8 mouse cellular contexts compared by ENCODE assay signal in the genomic region with DNA sequence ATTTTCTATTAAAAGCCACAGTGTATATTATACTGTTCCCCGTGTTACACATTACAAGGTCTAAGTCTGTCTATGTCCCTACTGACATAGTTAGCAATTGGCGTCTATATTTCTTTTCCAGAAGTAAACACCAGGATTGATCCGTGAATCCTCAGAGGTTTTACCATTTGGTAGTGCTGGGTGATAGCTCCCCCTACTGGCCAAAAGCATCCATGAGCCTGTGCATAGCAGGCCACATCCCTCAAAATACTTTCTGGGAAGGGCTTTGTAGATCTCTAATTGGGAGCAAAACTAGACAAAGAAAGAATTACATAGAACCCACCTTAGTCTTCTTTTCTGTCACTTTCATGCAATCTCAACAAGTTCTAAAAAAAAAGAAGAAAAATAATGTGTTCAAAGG. TPM values are rescaled to one million over a fixed set of nuclear protein-coding genes. Genes with fewer than 3 reads are reported as not detected.
DNase-seq lines count a peak whose midpoint lies in the region; ATAC-seq and TF ChIP-seq lines count a peak whose summit lies in the region.
"Had no signal": no experiment of that assay in that cellular context is flagged by ENCODE, and none has a peak within 500 bp of the region (broad histone marks: within the 10 kb centered on the region; RNA-seq: fewer than 3 reads in every experiment).

No protein-coding gene starts in this region.

- TF ChIP-seq CTCF in G1E (IDR thresholded peaks at IDR 0.05; ENCODE audit: low read depth, low read length): peak; percentile 50
- TF ChIP-seq CTCF in hindbrain, postnatal 0 days (IDR thresholded peaks at IDR 0.05; ENCODE audit: low read depth): peak; percentile 77

- H3K9ac ChIP-seq in hindbrain, postnatal 0 days (replicated peaks; ENCODE audit: low read length): no peak overlapping the region
- H3K9ac ChIP-seq: limb, embryonic 13.5 days had no signal

- H3K27me3 ChIP-seq in G1E (ENCODE audit: insufficient read depth, low read length): no peaks in the 10 kb centered on the region
- no peaks in the 10 kb centered on the region for H3K27me3 ChIP-seq in hindbrain, postnatal 0 days (ENCODE audit: insufficient read depth, low read length)
- H3K27me3 ChIP-seq: limb, embryonic 13.5 days had no signal

- no peaks in the 10 kb centered on the region for H3K36me3 ChIP-seq in G1E (replicated peaks)
- H3K36me3 ChIP-seq in hindbrain, postnatal 0 days (ENCODE audit: insufficient read depth, low read length): no peaks in the 10 kb centered on the region
- H3K36me3 ChIP-seq: limb, embryonic 13.5 days had no signal

- H3K4me3 ChIP-seq in G1E (ENCODE audit: low read depth, low read length): no peak overlapping the region
- H3K4me3 ChIP-seq in hindbrain, postnatal 0 days (ENCODE audit: low read length): no peak overlapping the region
- H3K4me3 ChIP-seq: limb, embryonic 13.5 days had no signal

- no peaks in the 10 kb centered on the region for H3K4me1 ChIP-seq in G1E (ENCODE audit: insufficient read depth, low read depth, low read length)
- H3K4me1 ChIP-seq in hindbrain, postnatal 0 days (ENCODE audit: insufficient read depth, low read length): no peaks in the 10 kb centered on the region
- H3K4me1 ChIP-seq: limb, embryonic 13.5 days had no signal

- no peak overlapping the region for H3K27ac ChIP-seq in hindbrain, postnatal 0 days
- H3K27ac ChIP-seq: limb, embryonic 13.5 days had no signal

- 16% methylated on average over 3 of the region's 3 CpGs for WGBS in hindbrain, postnatal 0 days

- DNase-seq in G1E (ENCODE audit: low spot score): no peak
- DNase-seq in adrenal gland, adult 2 months: peak; percentile 48
- peak; percentile 70 for DNase-seq in hindbrain, postnatal 0 days (ENCODE audit: low spot score)
- DNase-seq in layer of hippocampus, postnatal 25 days (ENCODE audit: extremely low spot score in 1 of 2, low spot score in 1 of 2): peak; percentile 22 to 67
- DNase-seq in spleen, adult 18-20 months: peak; percentile 7 to 66

- no peak overlapping the region for H3K4me2 ChIP-seq in hindbrain, postnatal 0 days (ENCODE audit: low read depth, low read length)
- H3K4me2 ChIP-seq: limb, embryonic 13.5 days had no signal

- no peaks in the 10 kb centered on the region for H3K9me3 ChIP-seq in G1E (replicated peaks)
- H3K9me3 ChIP-seq in hindbrain, postnatal 0 days (ENCODE audit: low read length): no peaks in the 10 kb centered on the region
- H3K9me3 ChIP-seq: limb, embryonic 13.5 days had no signal

- ATAC-seq in G1E (ENCODE audit: extremely low read depth, insufficient number of reproducible peaks, low FRiP score, poor library complexity, severe bottlenecking): no peak
- ATAC-seq in erythroblast, adult 5-6 weeks (replicated peaks; ENCODE audit: low FRiP score, poor library complexity, severe bottlenecking): peak; percentile 67; the same call in 1 of the 2 replicates
- ATAC-seq in hindbrain, postnatal 0 days: no peak
- ATAC-seq in megakaryocyte progenitor cell, adult 5-6 weeks (replicated peaks; ENCODE audit: poor library complexity): peak; percentile 92

RNA-seq across cellular contexts. Expression of a gene that starts 43.8 kb away (rescaled TPM):
- total RNA-seq in G1E (2014; fragmentation: Nextera tagmentation) (3.4 TPM in 1 of 2 replicates, not detected in the other), G1E (2017) (4.8 and 7.8 TPM in 2 replicates)
- not detected in 2 replicates for polyA plus RNA-seq in G1E (2012)
- 10 to 100 TPM; 13.4 to 23.5 TPM for total RNA-seq in adrenal gland, adult 2 months (2021)
- polyA plus RNA-seq in adrenal gland, adult 2 months (2012; rRNA removed): 0.40 and 0.58 TPM in 2 replicates
- 617 and 762 TPM in 2 replicates for total RNA-seq in erythroblast, adult 5-6 weeks (2015; ENCODE audit: low replicate concordance)
- 402 and 528 TPM in 2 replicates for total RNA-seq in erythroblast, adult 5-6 weeks (2017; ENCODE audit: low replicate concordance)
- total RNA-seq in hindbrain, postnatal 0 days (2014; rRNA removed): 4.8 and 10.8 TPM in 2 replicates
- 14.6 and 18.6 TPM in 2 replicates for polyA plus RNA-seq in hindbrain, postnatal 0 days (2015; fragmentation: Nextera tagmentation; extraction: Ambion mirVana)
- total RNA-seq in layer of hippocampus, postnatal 25 days (2021): 1 to 10 TPM in 1 of 2 experiments, under 1 TPM in 1; 0.64 to 1.1 TPM
- 489 and 586 TPM in 2 replicates for total RNA-seq in megakaryocyte progenitor cell, adult 5-6 weeks (2015)
- total RNA-seq in megakaryocyte progenitor cell, adult 5-6 weeks (2017): 581 and 634 TPM in 2 replicates

RNA-seq across cellular contexts. Expression of a gene that starts 58.0 kb away (rescaled TPM):
- total RNA-seq in G1E (2014; fragmentation: Nextera tagmentation) (not detected in 2 replicates), G1E (2017) (0.11 and 0.41 TPM in 2 replicates)
- 0.03 TPM in 1 of 2 replicates, not detected in the other for polyA plus RNA-seq in G1E (2012)
- 100 to 1,000 TPM; 112 to 251 TPM for total RNA-seq in adrenal gland, adult 2 months (2021)
- 3.2 and 5.2 TPM in 2 replicates for polyA plus RNA-seq in adrenal gland, adult 2 months (2012; rRNA removed)
- total RNA-seq in erythroblast, adult 5-6 weeks (2015; ENCODE audit: low replicate concordance): 46.7 and 53.5 TPM in 2 replicates
- total RNA-seq in erythroblast, adult 5-6 weeks (2017; ENCODE audit: low replicate concordance): 139 and 168 TPM in 2 replicates
- 9.3 and 11.6 TPM in 2 replicates for total RNA-seq in hindbrain, postnatal 0 days (2014; rRNA removed)
- polyA plus RNA-seq in hindbrain, postnatal 0 days (2015; fragmentation: Nextera tagmentation; extraction: Ambion mirVana): 8.6 and 9.0 TPM in 2 replicates
- total RNA-seq in layer of hippocampus, postnatal 25 days (2021): 10 to 100 TPM; 69.3 to 69.5 TPM
- total RNA-seq in megakaryocyte progenitor cell, adult 5-6 weeks (2015): 3.5 and 6.3 TPM in 2 replicates
- total RNA-seq in megakaryocyte progenitor cell, adult 5-6 weeks (2017): 11.1 and 17.7 TPM in 2 replicates

Comparison
In these comparisons a context has a peak if more than half of its experiments do, and no peak if none do; other contexts are left out.
1. ATAC-seq: peak in erythroblast, adult 5-6 weeks (single experiment) and megakaryocyte progenitor cell, adult 5-6 weeks (single experiment); none in G1E (single experiment) and hindbrain, postnatal 0 days (single experiment).
2. RNA of a gene that starts 43.8 kb away (total RNA-seq): 402 to 762 TPM in erythroblast, adult 5-6 weeks and 489 to 634 TPM in megakaryocyte progenitor cell, adult 5-6 weeks; 13.4 to 23.5 TPM in adrenal gland, adult 2 months, 4.8 to 10.8 TPM in hindbrain, postnatal 0 days, 3.4 to 7.8 TPM in G1E and 0.64 to 1.1 TPM in layer of hippocampus, postnatal 25 days; every median in the first group is over 10 times any median in the second.